Mouse (Mus musculus) lung, adult 10 weeks (tissue): ENCODE results near the gene Uba1y. TPM values are rescaled to one million over a fixed set of nuclear protein-coding genes. Genes with fewer than 3 reads are reported as not detected.

Source experiments
- polyA plus RNA-seq: library from polyadenylated mRNA; stranded (reverse); fragments of 350-450 nt; fragmentation: Illumina TruSeq; extraction: RNeasy Lipid Tissue Mini Kit (QIAGEN cat#74804); gene quantifications from one replicate; pipeline ENCODE4 v1.2.3, GENCODE M21; 2014; ENCODE audit warnings: low read depth, low replicate concordance; ENCODE audit not compliant: insufficient read depth

Uba1y gene
- polyA plus RNA-seq, result not detected

DNA sequence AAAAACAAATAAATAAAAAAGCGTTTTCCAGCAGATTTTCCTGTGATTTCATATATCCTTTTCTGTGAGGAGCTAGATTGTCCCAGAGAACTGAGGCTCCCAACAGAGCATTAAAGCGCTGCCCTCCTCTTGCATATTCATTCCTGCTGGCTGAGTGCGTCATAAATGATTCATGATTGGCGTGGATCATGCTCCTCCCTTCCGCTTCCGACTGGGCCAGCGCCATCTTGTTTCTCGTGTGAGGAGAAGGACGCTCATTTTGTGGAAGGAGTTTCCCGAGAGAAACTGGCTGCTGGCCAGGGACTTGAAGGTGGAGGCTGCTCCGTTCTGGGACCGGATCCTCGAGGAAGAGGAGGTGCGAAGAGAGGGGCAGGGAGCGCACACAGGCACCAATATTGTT lies at the start of gene Uba1y:
Gene Uba1y, plus strand, starts transcription at position 254 of the 400 bp plus-strand sequence.

DNA sequence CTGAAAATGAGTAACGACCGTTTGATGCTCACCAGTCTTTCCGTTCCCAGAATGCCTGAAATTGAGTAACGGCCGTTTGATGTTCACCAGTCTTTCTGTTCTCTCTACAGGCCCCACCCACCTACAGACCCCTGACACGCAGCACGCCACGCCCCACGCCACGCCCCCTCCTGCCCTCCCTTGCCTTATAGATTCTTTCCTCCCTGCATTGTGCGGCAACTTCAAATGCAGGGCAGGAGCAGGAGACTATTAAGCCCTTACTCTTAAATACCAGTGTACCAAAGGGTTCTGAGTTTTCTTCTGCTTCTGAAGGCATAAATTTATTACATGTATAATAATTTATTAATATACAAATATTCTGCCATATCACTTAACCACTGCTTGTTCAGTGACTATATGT lies 21.1 kb upstream of the Uba1y start, which contains the start of gene Zfy1:
Gene Zfy1, minus strand, starts transcription at position 101 of the 400 bp plus-strand sequence.

Other genes starting within 250 kb of the Uba1y start
- not detected for gene Zfy1, start 21.2 kb upstream of the Uba1y start, polyA plus RNA-seq
- gene Kdm5d, start 79.1 kb downstream of the Uba1y start, polyA plus RNA-seq, result not detected
- gene Eif2s3y, start 191.9 kb downstream of the Uba1y start, polyA plus RNA-seq, result not detected